Mouse (Mus musculus) frontal cortex, postnatal 25 days (tissue): ENCODE results near the gene Ckap2l.
A peak's percentile ranks its signal among the peaks of the same experiment; 100 is the strongest.

Experiments used
- DNase-seq, 2 experiments: peaks; one replicate each; pipeline ENCODE4 v3.0.0; 2022; ENCODE audit warnings: low spot score in 2 of 2

Ckap2l gene

GRCm38 (mm10) chr2:129263073-129263472, 33.9 kb downstream of the Ckap2l start:
- DNase-seq, result no peak

GRCm38 (mm10) chr2:129261151-129261794, 35.7 kb downstream of the Ckap2l start:
- DNase-seq, result no peak

- no peak for DNase-seq
Observed at GRCm38 (mm10) chr2:129260646-129261045, 36.4 kb downstream of the Ckap2l start.

GRCm38 (mm10) chr2:129258475-129259211, 38.4 kb downstream of the Ckap2l start:
- peak in 1 of 2 experiments; percentile 57 for DNase-seq

GRCm38 (mm10) chr2:129258056-129258455, 39.0 kb downstream of the Ckap2l start:
- DNase-seq, result no peak

GRCm38 (mm10) chr2:129256006-129256405, 41.0 kb downstream of the Ckap2l start:
- no peak for DNase-seq

GRCm38 (mm10) chr2:129254076-129254475, 42.9 kb downstream of the Ckap2l start:
- DNase-seq, result no peak

- DNase-seq, result no peak
Observed at GRCm38 (mm10) chr2:129253631-129253970, 43.4 kb downstream of the Ckap2l start.

- no peak for DNase-seq
Observed at GRCm38 (mm10) chr2:129252836-129253630, 44.0 kb downstream of the Ckap2l start.

- no peak for DNase-seq
Observed at GRCm38 (mm10) chr2:129249321-129249720, 47.7 kb downstream of the Ckap2l start.

- no peak for DNase-seq
Observed at GRCm38 (mm10) chr2:129247707-129248121, 49.3 kb downstream of the Ckap2l start.

GRCm38 (mm10) chr2:129246924-129247323, 50.1 kb downstream of the Ckap2l start:
- DNase-seq, result no peak

- no peak for DNase-seq
Observed at GRCm38 (mm10) chr2:129246436-129246835, 50.6 kb downstream of the Ckap2l start.

GRCm38 (mm10) chr2:129245618-129246017, 51.4 kb downstream of the Ckap2l start:
- DNase-seq, result no peak

GRCm38 (mm10) chr2:129244446-129245120, 52.4 kb downstream of the Ckap2l start:
- DNase-seq, result no peak

- DNase-seq, result no peak
Observed at GRCm38 (mm10) chr2:129243786-129244185, 53.2 kb downstream of the Ckap2l start.

- DNase-seq, result no peak
Observed at GRCm38 (mm10) chr2:129243005-129243404, 54.0 kb downstream of the Ckap2l start.

GRCm38 (mm10) chr2:129241845-129242833, 54.9 kb downstream of the Ckap2l start:
- DNase-seq, result no peak

- peak in 1 of 2 experiments; percentile 32 for DNase-seq
Observed at GRCm38 (mm10) chr2:129240726-129241432, 56.1 kb downstream of the Ckap2l start.

GRCm38 (mm10) chr2:129236526-129236925, 60.5 kb downstream of the Ckap2l start:
- no peak for DNase-seq
